Comparison of ENCODE assay signal across 27 mouse cellular contexts in the genomic region with DNA sequence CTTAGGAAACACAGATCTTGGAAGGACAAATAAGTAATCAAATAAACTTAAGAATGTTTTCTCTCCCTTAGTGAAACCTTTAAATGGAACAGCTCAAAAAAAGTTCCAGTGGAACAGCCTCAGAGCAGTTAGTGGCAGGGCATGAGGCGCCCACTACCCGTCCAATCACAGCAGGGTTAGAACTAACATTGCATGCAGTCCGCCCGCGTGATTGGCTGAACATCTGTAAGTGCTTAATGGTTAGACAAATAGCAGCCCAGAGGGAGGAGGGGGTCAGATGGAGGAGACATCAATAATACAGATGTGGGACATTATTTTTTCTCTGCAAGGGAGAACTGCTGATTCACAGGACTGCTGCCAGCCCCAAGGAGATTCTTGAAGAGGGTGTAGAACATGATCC. TPM values are rescaled to one million over a fixed set of nuclear protein-coding genes. Genes with fewer than 3 reads are reported as not detected.
DNase-seq lines count a peak whose midpoint lies in the region; ATAC-seq and TF ChIP-seq lines count a peak whose summit lies in the region.
"Had no signal": no experiment of that assay in that cellular context is flagged by ENCODE, and none has a peak within 500 bp of the region (broad histone marks: within the 10 kb centered on the region; RNA-seq: fewer than 3 reads in every experiment).

No protein-coding gene starts in this region.

- no peaks in the 10 kb centered on the region for H3K27me3 ChIP-seq in ES-Bruce4 (ENCODE audit: control insufficient read depth, insufficient read depth, low read length, poor library complexity, severe bottlenecking)
- no peaks in the 10 kb centered on the region for H3K27me3 ChIP-seq in embryonic facial prominence, embryonic 14.5 days (replicated peaks; ENCODE audit: control insufficient read depth, insufficient read depth, low read length)
- H3K27me3 ChIP-seq in heart, embryonic 10.5 days (ENCODE audit: insufficient read depth, poor library complexity, severe bottlenecking): no peaks in the 10 kb centered on the region
- no peaks in the 10 kb centered on the region for H3K27me3 ChIP-seq in thymus, adult 2 months (ENCODE audit: control insufficient read depth, insufficient read depth, low read length)
- H3K27me3 ChIP-seq: heart, embryonic 15.5 days; intestine, embryonic 15.5 days had no signal

- peak overlapping the region; percentile 5; the same call in 1 of the 2 replicates for H3K27ac ChIP-seq in ES-Bruce4 (ENCODE audit: insufficient read depth, low read length)
- no peak overlapping the region for H3K27ac ChIP-seq in embryonic facial prominence, embryonic 14.5 days (replicated peaks; ENCODE audit: low read depth, low read length)
- no peak overlapping the region for H3K27ac ChIP-seq in heart, embryonic 10.5 days
- no peak overlapping the region for H3K27ac ChIP-seq in thymus, adult 2 months (ENCODE audit: control insufficient read depth, insufficient read depth, low read length)
- H3K27ac ChIP-seq: heart, embryonic 15.5 days; hindbrain, postnatal 0 days; intestine, embryonic 15.5 days; layer of hippocampus, adult 2 months; macrophage had no signal

- H3K36me3 ChIP-seq in ES-Bruce4 (ENCODE audit: control insufficient read depth, insufficient read depth, low read length, poor library complexity, severe bottlenecking): peaks cover 61% of the 10 kb centered on the region
- peaks cover 65% of the 10 kb centered on the region for H3K36me3 ChIP-seq in embryonic facial prominence, embryonic 14.5 days (ENCODE audit: control insufficient read depth, insufficient read depth, low read length)
- H3K36me3 ChIP-seq in heart, embryonic 10.5 days: peaks cover 70% of the 10 kb centered on the region
- peaks cover 46% of the 10 kb centered on the region for H3K36me3 ChIP-seq in thymus, adult 2 months (ENCODE audit: control insufficient read depth, insufficient read depth, low read length)

- H3K9me3 ChIP-seq in ES-Bruce4 (replicated peaks; ENCODE audit: control insufficient read depth, insufficient read depth, low read length, poor library complexity, severe bottlenecking): no peaks in the 10 kb centered on the region
- H3K9me3 ChIP-seq in embryonic facial prominence, embryonic 14.5 days (ENCODE audit: control insufficient read depth, low read length): no peaks in the 10 kb centered on the region
- H3K9me3 ChIP-seq in heart, embryonic 10.5 days: no peaks in the 10 kb centered on the region
- H3K9me3 ChIP-seq: heart, embryonic 15.5 days; intestine, embryonic 15.5 days had no signal

- H3K4me2 ChIP-seq in embryonic facial prominence, embryonic 14.5 days (ENCODE audit: low read depth, low read length): no peak overlapping the region
- H3K4me2 ChIP-seq: heart, embryonic 15.5 days; intestine, embryonic 15.5 days; liver, embryonic 11.5 days had no signal

- TF ChIP-seq POLR2A in ES-Bruce4 (IDR thresholded peaks at IDR 0.05; ENCODE audit: insufficient read depth, low read length): no peak
- TF ChIP-seq POLR2A in thymus, adult 2 months (IDR thresholded peaks at IDR 0.05; ENCODE audit: control insufficient read depth, extremely low read depth, insufficient read depth, low read length, poor library complexity): no peak

- ATAC-seq in embryonic facial prominence, embryonic 14.5 days (ENCODE audit: low read depth): no peak
- ATAC-seq: activated CD4-positive, CD25-positive, alpha-beta regulatory T cell, adult 4 months; forebrain, embryonic 14.5 days; hindbrain, postnatal 0 days; intestine, embryonic 15.5 days had no signal

- intact Hi-C loops in gastrocnemius, postnatal 14 days (cut with DNase I; ENCODE audit: low total_unique reads): no loop called here

- no peaks in the 10 kb centered on the region for H3K4me1 ChIP-seq in ES-Bruce4 (ENCODE audit: control insufficient read depth, insufficient read depth, low read length)
- no peaks in the 10 kb centered on the region for H3K4me1 ChIP-seq in embryonic facial prominence, embryonic 14.5 days (ENCODE audit: control insufficient read depth, insufficient read depth, low read length)
- no peaks in the 10 kb centered on the region for H3K4me1 ChIP-seq in heart, embryonic 10.5 days
- H3K4me1 ChIP-seq in thymus, adult 2 months (replicated peaks; ENCODE audit: control insufficient read depth, insufficient read depth, low read length): no peaks in the 10 kb centered on the region
- H3K4me1 ChIP-seq: heart, embryonic 15.5 days; intestine, embryonic 15.5 days had no signal

- no peak for TF ChIP-seq CTCF in ES-Bruce4 (IDR thresholded peaks at IDR 0.05; ENCODE audit: low read depth, low read length)
- no peak for TF ChIP-seq CTCF in thymus, adult 2 months (IDR thresholded peaks at IDR 0.05; ENCODE audit: borderline replicate concordance, control insufficient read depth, extremely low read depth, insufficient read depth, low read length, poor library complexity)

- peak; percentile 3 for DNase-seq in gastrocnemius, postnatal 14 days
- DNase-seq in gastrocnemius, postnatal 25 days: no peak
- DNase-seq in NIH3T3 (ENCODE audit: low read depth): peak; percentile 25
- DNase-seq in embryonic facial prominence, embryonic 14.5 days (ENCODE audit: low spot score): peak; percentile 9
- DNase-seq in heart, embryonic 10.5 days (ENCODE audit: low spot score): no peak
- DNase-seq in layer of hippocampus, adult 9-10 months (ENCODE audit: low spot score): no peak
- DNase-seq in thymus, adult 2 months: no peak
- DNase-seq: adrenal gland, adult 8-10 months; cerebellum, adult 8-10 months; kidney, adult 2 months; kidney, postnatal 36 days; left cerebral cortex, postnatal 4 days; lung, postnatal 10 days; midbrain, embryonic 14.5 days; right cerebral cortex, postnatal 25 days; spleen, adult 18-20 months; thymus, adult 18-20 months; thymus, postnatal 4 days had no signal

- H3K9ac ChIP-seq in ES-Bruce4 (ENCODE audit: low read depth, poor library complexity, severe bottlenecking): no peak overlapping the region
- H3K9ac ChIP-seq in embryonic facial prominence, embryonic 14.5 days (ENCODE audit: low read depth, low read length): no peak overlapping the region
- H3K9ac ChIP-seq: heart, embryonic 15.5 days; intestine, embryonic 15.5 days had no signal

- 58% methylated on average over 5 of the region's 5 CpGs for WGBS in embryonic facial prominence, embryonic 14.5 days
- 85% methylated on average over 5 of the region's 5 CpGs for WGBS in heart, embryonic 10.5 days
- WGBS in thymus, adult 2 months: 95% methylated on average over 5 of the region's 5 CpGs

- TF ChIP-seq EP300 in ES-Bruce4 (IDR thresholded peaks at IDR 0.05; ENCODE audit: insufficient read depth, low read depth, low read length): no peak

- no peak overlapping the region for H3K4me3 ChIP-seq in ES-Bruce4 (ENCODE audit: low read depth, low read length)
- no peak overlapping the region for H3K4me3 ChIP-seq in embryonic facial prominence, embryonic 14.5 days (ENCODE audit: low read depth, low read length)
- H3K4me3 ChIP-seq in heart, embryonic 10.5 days: no peak overlapping the region
- no peak overlapping the region for H3K4me3 ChIP-seq in thymus, adult 2 months (ENCODE audit: control insufficient read depth, insufficient read depth, low read length)
- H3K4me3 ChIP-seq: heart, embryonic 15.5 days; intestine, embryonic 15.5 days; layer of hippocampus, adult 2 months had no signal

RNA-seq across cellular contexts. Expression of a gene that starts 43.1 kb away (rescaled TPM):
- 10 to 100 TPM; 48.0 to 59.0 TPM for total RNA-seq in gastrocnemius, postnatal 14 days (2021)
- total RNA-seq in gastrocnemius, postnatal 25 days (2021): 10 to 100 TPM; 23.9 to 30.5 TPM
- 230 and 234 TPM in 2 replicates for polyA plus RNA-seq in ES-Bruce4 (2011; ENCODE audit: insufficient read depth, insufficient read length, low read depth, missing spikeins)
- polyA plus RNA-seq in embryonic facial prominence, embryonic 14.5 days (2014; fragmentation: Nextera tagmentation; extraction: Ambion mirVana): 413 and 451 TPM in 2 replicates
- 478 and 538 TPM in 2 replicates for polyA plus RNA-seq in heart, embryonic 10.5 days (2016; fragmentation: Nextera tagmentation; extraction: Ambion mirVana)
- 493 and 534 TPM in 2 replicates for polyA plus RNA-seq in thymus, adult 2 months (2012; rRNA removed)

RNA-seq across cellular contexts. Expression of a gene that starts 44.5 kb away (rescaled TPM):
- 10 to 100 TPM; 31.1 to 31.7 TPM for total RNA-seq in gastrocnemius, postnatal 14 days (2021)
- total RNA-seq in gastrocnemius, postnatal 25 days (2021): 10 to 100 TPM; 29.0 to 30.2 TPM
- polyA plus RNA-seq in ES-Bruce4 (2011; ENCODE audit: insufficient read depth, insufficient read length, low read depth, missing spikeins): 40.5 and 42.8 TPM in 2 replicates
- polyA plus RNA-seq in embryonic facial prominence, embryonic 14.5 days (2014; fragmentation: Nextera tagmentation; extraction: Ambion mirVana): 92.1 and 102 TPM in 2 replicates
- 57.4 and 76.2 TPM in 2 replicates for polyA plus RNA-seq in heart, embryonic 10.5 days (2016; fragmentation: Nextera tagmentation; extraction: Ambion mirVana)
- polyA plus RNA-seq in thymus, adult 2 months (2012; rRNA removed): 112 and 119 TPM in 2 replicates

RNA-seq across cellular contexts. Expression of a gene that starts 52.4 kb away (rescaled TPM):
- 1 to 10 TPM; 3.0 to 3.4 TPM for total RNA-seq in gastrocnemius, postnatal 14 days (2021)
- 1 to 10 TPM in 1 of 2 experiments, under 1 TPM in 1; 0.72 to 1.5 TPM for total RNA-seq in gastrocnemius, postnatal 25 days (2021)
- polyA plus RNA-seq in ES-Bruce4 (2011; ENCODE audit: insufficient read depth, insufficient read length, low read depth, missing spikeins): 5.1 and 6.5 TPM in 2 replicates
- 36.0 and 39.4 TPM in 2 replicates for polyA plus RNA-seq in embryonic facial prominence, embryonic 14.5 days (2014; fragmentation: Nextera tagmentation; extraction: Ambion mirVana)
- polyA plus RNA-seq in heart, embryonic 10.5 days (2016; fragmentation: Nextera tagmentation; extraction: Ambion mirVana): 14.3 and 15.0 TPM in 2 replicates
- 122 and 153 TPM in 2 replicates for polyA plus RNA-seq in thymus, adult 2 months (2012; rRNA removed)

Comparison
In these comparisons a context has a peak if more than half of its experiments do, and no peak if none do; other contexts are left out.
1. DNase-seq: peak in gastrocnemius, postnatal 14 days (single experiment), NIH3T3 (single experiment) and embryonic facial prominence, embryonic 14.5 days (single experiment); none in gastrocnemius, postnatal 25 days (single experiment), heart, embryonic 10.5 days (single experiment), layer of hippocampus, adult 9-10 months (single experiment) and thymus, adult 2 months (single experiment).